Mouse (Mus musculus): ENCODE measurements at regions not wholly inside any gene's neighbourhood (a gene's known extent, or its start where the extent isn't known, plus 50 kb on each side); places are given as distances from the start of the nearest gene placed in this dataset.

DNA sequence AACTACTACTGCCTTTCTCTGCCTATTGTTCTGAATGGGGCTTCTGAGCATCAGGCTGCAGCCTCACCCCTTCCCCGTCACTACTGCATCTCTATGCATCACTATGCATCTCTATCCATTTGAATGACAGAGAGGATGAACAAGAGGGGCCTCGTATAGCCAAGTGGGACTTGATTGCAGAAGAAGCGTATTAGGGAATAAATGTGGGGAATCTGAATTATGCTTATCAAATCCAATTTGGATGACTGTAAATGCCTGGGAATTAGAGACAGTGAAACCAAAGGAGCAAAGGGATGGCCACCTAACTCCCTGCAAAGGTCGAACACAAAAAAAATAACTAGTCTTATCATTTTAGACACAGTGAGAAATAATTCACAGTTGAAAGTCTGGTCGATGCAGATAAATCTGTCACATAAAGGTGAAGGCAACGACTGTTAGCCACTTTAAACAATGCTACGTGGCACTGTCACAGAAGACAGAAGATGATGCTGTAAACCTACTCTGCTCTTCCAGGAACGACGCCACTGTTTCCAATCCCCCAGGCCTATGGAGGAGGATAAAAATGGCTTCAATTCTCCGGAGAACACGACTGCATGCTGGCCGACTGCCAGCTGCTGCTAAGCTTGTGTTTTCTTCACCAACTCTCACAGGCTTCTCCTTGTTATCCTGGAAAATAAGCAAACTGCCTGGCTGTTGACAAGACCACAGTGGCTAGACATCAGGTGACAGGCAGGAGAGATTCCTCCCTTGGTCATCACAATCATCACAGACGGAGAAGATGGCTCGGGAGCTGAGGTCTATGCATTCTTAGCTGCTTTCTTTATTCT lies 213.6 kb upstream of the Akirin2 start:
- no peak for TF ChIP-seq CTCF (IDR thresholded peaks at IDR 0.05; ENCODE audit: control insufficient read depth, insufficient read depth, insufficient replicate concordance, low read depth, low read length)
- no peak for TF ChIP-seq POLR2A (IDR thresholded peaks at IDR 0.05; ENCODE audit: control insufficient read depth, low read depth, low read length)

Measured in testis, adult 2 months (tissue).